Mouse (Mus musculus): ENCODE results near the gene Aspa.

DNA sequence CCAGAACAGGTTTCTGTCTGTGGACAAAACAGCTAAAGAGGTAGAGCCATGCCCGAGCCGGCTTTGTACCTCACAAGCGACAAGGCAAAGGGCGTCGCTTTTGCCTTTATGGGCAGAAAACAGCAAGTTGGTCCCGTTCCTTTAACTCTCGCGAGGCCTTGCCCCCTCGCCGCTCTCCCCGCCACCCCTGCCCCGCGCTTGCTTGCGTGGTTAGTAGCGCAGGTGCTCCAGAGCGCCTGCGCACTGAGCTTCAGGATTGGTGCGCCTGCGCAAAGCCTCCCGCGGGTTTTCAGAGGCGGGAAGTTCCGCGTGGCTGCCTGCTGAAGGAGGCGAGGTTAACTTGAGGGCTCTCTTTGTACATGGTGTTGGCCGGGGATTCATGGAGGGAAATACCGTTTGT, at the start of gene Aspa, which contains the start of the genes Gm49340 and Spata22:
- TF ChIP-seq CHD2 (IDR thresholded peaks at IDR 0.05; ENCODE audit: low read depth, low read length) (peak; percentile 85), HCFC1 (IDR thresholded peaks at IDR 0.05; ENCODE audit: borderline replicate concordance, insufficient read depth, low read length) (no peak), ZNF384 (IDR thresholded peaks at IDR 0.05; ENCODE audit: low read depth, low read length) (no peak)
